Mouse (Mus musculus) limb, embryonic 11.5 days (tissue): ENCODE measurements around the gene Uba52. TPM values are rescaled to one million over a fixed set of nuclear protein-coding genes. Genes with fewer than 3 reads are reported as not detected.

ENCODE experiments used
- ATAC-seq: fragments of 200-750 bp; cut with Nextera tagmentation; 2 replicates; pipeline ENCODE4 v1.8.0; 2017; ENCODE audit warnings: low read depth; ENCODE audit not compliant: insufficient number of reproducible peaks, low FRiP score, low TSS enrichment
- DNase-seq: peaks from one replicate; pipeline ENCODE4 v3.0.0-alpha.2; 2015; ENCODE audit warnings: low spot score
- H3K27ac ChIP-seq: fragments of 300-500 bp; sonication (generic); replicated peaks from 2 replicates; pipeline ENCODE4 v1.5.1; 2014; ENCODE audit warnings: low read depth, mild to moderate bottlenecking, low read length
- H3K27me3 ChIP-seq: fragments of 300-500 bp; sonication (generic); 2 replicates; pipeline ENCODE4 v1.6.1; 2014; ENCODE audit warnings: mild to moderate bottlenecking, low read length, mixed read lengths; ENCODE audit not compliant: control insufficient read depth, insufficient read depth
- H3K36me3 ChIP-seq: fragments of 300-500 bp; sonication (generic); 2 replicates; pipeline ENCODE4 v1.6.1; 2014; ENCODE audit warnings: mild to moderate bottlenecking, low read length, moderate library complexity, mixed read lengths; ENCODE audit not compliant: control insufficient read depth, insufficient read depth
- H3K4me1 ChIP-seq: fragments of 300-500 bp; sonication (generic); 2 replicates; pipeline ENCODE4 v1.6.1; 2014; ENCODE audit warnings: low read length, mixed read lengths; ENCODE audit not compliant: control insufficient read depth, insufficient read depth
- H3K4me2 ChIP-seq: fragments of 300-500 bp; sonication (generic); 2 replicates; pipeline ENCODE4 v1.6.1; 2014; ENCODE audit warnings: low read depth, mild to moderate bottlenecking, moderate library complexity; ENCODE audit not compliant: severe bottlenecking
- H3K4me3 ChIP-seq: fragments of 300-500 bp; sonication (generic); 2 replicates; pipeline ENCODE4 v1.5.1; 2014; ENCODE audit warnings: low read depth, low read length
- H3K9ac ChIP-seq: fragments of 300-500 bp; sonication (generic); 2 replicates; pipeline ENCODE4 v1.6.1; 2014; ENCODE audit warnings: mild to moderate bottlenecking, low read length
- H3K9me3 ChIP-seq: fragments of 300-500 bp; sonication (generic); 2 replicates; pipeline ENCODE4 v1.6.1; 2016; ENCODE audit warnings: low read length; ENCODE audit not compliant: control insufficient read depth
- WGBS: fragments of 180-500 bp; shearing (Covaris S2); extraction: QIAGEN DNeasy Blood & Tissue Kit; methylation state at CpG from one replicate; pipeline ENCODE4 v1.1.7; 2014; 5-methylcytosine and 5-hydroxymethylcytosine counted together
- polyA plus RNA-seq: library from polyadenylated mRNA; unstranded; fragments of >200 nt; fragmentation: Nextera tagmentation; extraction: Ambion mirVana; gene quantifications from 2 replicates; pipeline ENCODE4 v1.2.1, GENCODE M21; 2014

Uba52 gene
- polyA plus RNA-seq: 926 and 927 TPM in 2 replicates

DNA sequence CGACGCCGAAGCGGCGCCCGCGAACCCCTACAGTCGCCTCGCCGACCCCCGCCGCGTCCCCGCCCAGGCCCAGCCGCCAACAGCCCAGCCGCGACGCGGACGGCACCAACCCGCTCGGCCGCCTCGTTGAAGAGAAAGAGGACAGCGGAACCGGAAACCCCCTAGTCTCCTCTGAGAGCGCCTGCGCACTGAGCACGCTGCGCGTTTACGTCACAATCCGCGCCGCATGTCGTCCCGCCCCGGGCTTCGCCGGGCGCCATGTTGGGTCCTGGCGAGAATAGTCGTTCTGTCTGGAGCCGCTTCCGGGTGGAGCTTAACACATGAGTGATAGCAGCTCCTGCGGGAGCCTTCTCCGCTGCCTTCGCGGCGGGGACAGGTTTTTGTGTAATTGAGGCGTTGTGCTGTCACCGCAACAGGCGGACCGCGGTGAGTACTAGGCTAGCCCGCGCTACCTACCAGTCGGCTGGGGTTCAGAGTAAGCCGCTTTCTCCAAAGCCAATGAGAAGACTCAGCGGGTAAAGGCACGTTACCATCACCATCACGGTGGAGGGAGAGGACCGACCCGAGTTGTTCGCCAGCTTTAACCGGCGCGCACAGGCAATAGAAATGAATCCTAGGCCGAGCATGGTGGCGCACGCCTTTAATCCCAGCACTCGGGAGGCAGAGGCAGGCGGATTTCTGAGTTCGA lies at the start of gene Uba52:
TSS of gene Uba52 (minus strand) at position 574 of the 688 bp plus-strand sequence.
- Histone ChIP-seq H3K27me3 (no peaks in the 10 kb centered on the region), H3K27ac (peak within 1 kb of the TSS; percentile 84), H3K4me3 (peak within 1 kb of the TSS; percentile 97), H3K4me1 (peaks cover 17% of the 10 kb centered on the region), H3K36me3 (peaks cover 12% of the 10 kb centered on the region; the same call in 1 of the 2 replicates), H3K9ac (peak within 1 kb of the TSS; percentile 96), H3K9me3 (no peaks in the 10 kb centered on the region), H3K4me2 (peak within 1 kb of the TSS; percentile 98)
- DNase-seq: peak; percentile 96
- ATAC-seq: peak; percentile 71
- WGBS: 1% methylated on average over 74 of the region's 74 CpGs

DNA sequence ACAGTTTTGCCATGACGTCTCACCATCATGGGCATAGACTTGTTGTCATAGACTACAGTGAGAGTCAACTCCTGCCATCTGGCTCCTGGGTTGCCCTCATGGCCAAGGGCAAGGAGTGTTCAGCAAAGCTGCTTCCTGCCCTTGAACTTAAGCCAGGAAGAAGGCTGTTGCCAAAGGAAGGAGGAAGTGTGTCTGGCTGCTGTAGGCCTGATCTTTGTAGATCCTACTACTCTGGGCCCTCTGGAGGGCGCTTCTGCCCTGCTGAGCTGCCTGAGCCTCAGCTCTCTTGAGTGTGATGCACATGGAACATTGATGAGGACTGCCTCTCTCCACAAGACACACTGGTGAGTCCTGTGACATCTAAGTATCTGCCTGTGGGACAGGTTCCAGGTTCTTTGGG lies 49.5 kb upstream of the Uba52 start:
- ATAC-seq: no peak

DNA sequence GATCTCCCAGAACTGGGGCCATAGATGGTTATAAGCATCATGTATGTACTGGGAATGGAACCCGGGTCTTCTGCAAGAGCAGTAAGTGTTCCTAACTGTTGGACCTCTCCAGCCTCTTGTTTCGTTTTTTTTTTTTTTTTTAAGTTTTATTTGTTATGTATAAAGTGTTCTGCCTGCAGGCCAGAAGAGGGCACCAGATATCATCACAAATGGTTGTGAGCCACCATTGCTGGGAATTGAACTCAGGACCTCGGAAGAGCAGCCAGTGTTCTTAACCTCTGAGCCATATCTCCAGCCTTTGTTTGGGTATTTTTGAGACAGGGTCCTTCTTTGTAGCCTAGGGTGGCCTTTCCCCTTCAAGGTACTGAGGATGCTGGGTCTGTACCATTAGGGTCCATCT lies 48.4 kb upstream of the Uba52 start:
- DNase-seq: no peak
- Histone ChIP-seq H3K9me3 (no peaks in the 10 kb centered on the region), H3K36me3 (no peaks in the 10 kb centered on the region; the same call in 1 of the 2 replicates), H3K4me3 (no peak overlapping the region), H3K4me1 (no peaks in the 10 kb centered on the region), H3K9ac (no peak overlapping the region), H3K27me3 (no peaks in the 10 kb centered on the region), H3K4me2 (no peak overlapping the region), H3K27ac (no peak overlapping the region)
- no peak for ATAC-seq
- WGBS: 76% methylated on average over 3 of the region's 3 CpGs

More for the DNA sequence above, 49.5 kb upstream of the Uba52 start:
- Histone ChIP-seq H3K4me3 (no peak overlapping the region), H3K9me3 (no peaks in the 10 kb centered on the region), H3K9ac (no peak overlapping the region), H3K4me1 (no peaks in the 10 kb centered on the region), H3K4me2 (no peak overlapping the region), H3K27ac (no peak overlapping the region), H3K27me3 (no peaks in the 10 kb centered on the region), H3K36me3 (no peaks in the 10 kb centered on the region; the same call in 1 of the 2 replicates)
- WGBS: 86% methylated on average over 2 of the region's 2 CpGs
- DNase-seq: no peak

DNA sequence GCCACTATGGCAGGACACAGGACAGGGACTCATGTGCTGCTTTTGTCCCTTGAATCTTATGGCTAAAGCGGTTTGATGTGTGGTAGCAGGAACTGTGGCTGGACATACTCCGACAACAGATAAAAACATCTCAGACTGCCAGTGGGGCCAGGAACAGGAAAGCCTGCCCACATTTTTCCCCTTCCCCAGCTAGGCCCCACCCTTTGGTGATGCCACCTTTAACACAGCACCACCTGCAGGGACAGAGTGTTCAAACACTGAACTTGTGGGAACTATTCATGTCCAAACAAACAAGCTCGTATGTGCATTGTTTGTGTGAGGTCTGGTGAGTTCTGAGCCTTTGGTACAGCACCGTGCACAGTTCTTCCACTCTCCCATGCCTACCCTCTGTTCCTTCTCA lies 47.7 kb upstream of the Uba52 start:
- Histone ChIP-seq H3K4me3 (no peak overlapping the region), H3K4me1 (no peaks in the 10 kb centered on the region), H3K27me3 (no peaks in the 10 kb centered on the region), H3K36me3 (no peaks in the 10 kb centered on the region; the same call in 1 of the 2 replicates), H3K9ac (no peak overlapping the region; the same call in 1 of the 2 replicates), H3K9me3 (no peaks in the 10 kb centered on the region), H3K4me2 (no peak overlapping the region), H3K27ac (no peak overlapping the region)
- ATAC-seq (no peak), DNase-seq (no peak)
- 74% methylated on average over 4 of the region's 4 CpGs for WGBS

DNA sequence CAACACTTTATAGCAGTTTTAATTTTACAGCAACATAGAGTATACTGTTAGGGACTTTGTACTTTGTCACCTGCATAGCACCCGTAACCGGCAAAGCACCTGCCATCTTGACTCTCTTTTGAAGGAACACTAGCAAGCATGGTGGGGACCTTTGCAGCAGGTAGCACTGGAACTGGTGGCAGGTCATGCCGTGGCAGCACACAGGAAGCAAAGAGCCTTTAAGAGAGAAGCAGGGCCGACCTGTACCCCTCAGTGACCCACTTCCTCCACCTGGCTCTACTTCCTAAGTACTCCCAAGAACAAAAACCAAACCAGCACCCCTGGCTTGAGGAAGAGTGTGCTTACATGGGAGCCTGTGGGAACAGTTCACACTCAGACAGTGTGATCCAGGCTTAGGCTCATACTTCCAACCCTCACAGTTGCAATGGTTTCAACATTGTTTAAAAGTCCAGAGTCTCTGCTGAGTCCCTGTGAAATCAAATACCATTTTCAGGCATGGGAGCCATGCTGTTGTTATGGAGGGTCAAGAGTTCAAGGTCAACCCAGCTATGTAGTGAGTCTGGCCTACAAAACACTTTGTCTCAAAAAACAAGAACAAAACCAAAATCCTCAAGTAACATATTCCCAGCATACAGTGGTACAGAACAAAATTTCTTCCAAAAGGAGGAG lies 44.6 kb upstream of the Uba52 start:
- Histone ChIP-seq H3K9me3 (no peaks in the 10 kb centered on the region), H3K27ac (no peak overlapping the region), H3K9ac (no peak overlapping the region), H3K27me3 (no peaks in the 10 kb centered on the region), H3K4me3 (no peak overlapping the region), H3K36me3 (no peaks in the 10 kb centered on the region), H3K4me2 (no peak overlapping the region), H3K4me1 (no peaks in the 10 kb centered on the region)
- WGBS: 94% methylated on average over 4 of the region's 4 CpGs
- no peak for ATAC-seq
- no peak for DNase-seq

DNA sequence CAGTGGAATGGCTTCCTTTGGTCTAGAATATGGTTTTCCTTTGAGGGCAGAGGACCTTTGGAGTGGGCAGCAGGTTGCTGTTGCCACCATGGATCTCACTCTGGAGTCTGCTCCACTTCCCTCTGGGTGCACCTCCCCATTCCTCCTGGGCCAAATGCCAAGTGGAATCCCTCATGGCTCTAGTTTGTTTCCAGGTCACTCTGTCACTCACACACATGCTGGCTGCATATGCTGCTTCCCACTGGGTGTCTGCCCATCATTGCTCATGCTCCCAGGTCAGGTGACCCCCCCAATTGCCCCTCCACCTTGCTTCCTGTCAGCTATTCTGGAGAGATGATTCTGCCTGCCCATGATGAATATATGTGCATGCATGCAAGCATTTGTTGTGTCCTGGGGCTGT lies 43.1 kb upstream of the Uba52 start:
- no peaks in the 10 kb centered on the region for H3K27me3 ChIP-seq
- no peak overlapping the region for H3K4me3 ChIP-seq
- no peaks in the 10 kb centered on the region for H3K9me3 ChIP-seq
- H3K4me2 ChIP-seq: no peak overlapping the region
- no peak overlapping the region for H3K9ac ChIP-seq
- H3K27ac ChIP-seq: no peak overlapping the region
- H3K36me3 ChIP-seq: no peaks in the 10 kb centered on the region
- no peaks in the 10 kb centered on the region for H3K4me1 ChIP-seq
- DNase-seq: no peak
- ATAC-seq: no peak

DNA sequence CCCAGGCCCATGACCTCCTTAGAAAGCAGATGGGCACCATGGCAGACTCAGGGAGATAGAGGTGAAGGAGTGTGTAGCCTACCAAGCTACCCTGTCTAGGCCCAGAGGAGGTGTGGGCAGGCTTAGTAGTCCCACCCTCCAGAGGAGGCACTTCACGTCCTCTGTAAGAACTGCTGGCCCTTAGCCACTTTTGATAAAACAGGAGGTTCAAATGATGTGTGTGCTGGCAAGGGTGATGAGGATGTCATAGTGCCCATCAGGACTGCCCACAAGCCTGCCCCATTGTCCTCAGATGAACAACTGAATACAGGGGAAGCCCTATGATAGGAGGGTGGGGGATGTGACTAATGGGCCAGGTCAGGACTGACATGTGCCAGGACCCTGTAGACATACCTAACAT lies 42.2 kb upstream of the Uba52 start:
- Histone ChIP-seq H3K4me2 (no peak overlapping the region), H3K27me3 (no peaks in the 10 kb centered on the region), H3K36me3 (no peaks in the 10 kb centered on the region), H3K9ac (no peak overlapping the region), H3K9me3 (no peaks in the 10 kb centered on the region), H3K27ac (no peak overlapping the region), H3K4me3 (no peak overlapping the region), H3K4me1 (no peaks in the 10 kb centered on the region)
- DNase-seq (no peak), ATAC-seq (no peak)
- WGBS: 67% methylated on average over 1 of the region's 1 CpGs

DNA sequence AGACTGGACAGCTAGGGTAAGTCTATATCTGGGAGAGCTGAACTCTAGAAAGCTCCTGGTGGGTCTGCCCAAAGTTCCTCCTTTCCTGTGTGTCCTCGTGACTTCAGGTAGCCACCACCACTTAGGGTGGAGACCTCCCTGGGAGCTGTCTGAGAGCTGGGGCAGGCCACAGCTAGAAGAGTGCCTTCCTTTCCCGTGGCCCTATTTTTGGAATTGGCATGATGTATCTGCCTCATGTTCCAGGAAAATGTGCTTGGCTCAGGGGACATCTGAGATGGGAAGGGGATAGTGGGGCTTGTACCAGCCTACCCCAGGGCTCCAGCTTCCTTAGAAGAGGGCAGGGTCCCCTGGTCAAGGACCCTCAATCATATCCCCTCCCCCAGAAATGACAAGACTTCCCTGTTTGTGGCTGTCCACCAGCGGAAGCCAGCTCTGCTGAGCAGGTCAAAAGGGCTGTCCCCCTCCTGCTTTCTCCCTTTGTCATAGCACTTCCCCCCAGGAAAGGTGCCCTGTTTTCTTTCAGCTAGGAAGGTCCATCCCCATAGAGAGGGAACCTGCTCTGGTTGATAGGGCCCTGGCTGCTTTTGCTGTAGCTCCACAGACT lies 41.1 kb upstream of the Uba52 start:
- no peaks in the 10 kb centered on the region for H3K36me3 ChIP-seq
- no peak overlapping the region for H3K4me2 ChIP-seq
- 77% methylated on average over 3 of the region's 3 CpGs for WGBS
- no peak overlapping the region for H3K4me3 ChIP-seq
- no peaks in the 10 kb centered on the region for H3K4me1 ChIP-seq
- no peak overlapping the region for H3K27ac ChIP-seq
- no peaks in the 10 kb centered on the region for H3K27me3 ChIP-seq
- DNase-seq (no peak), ATAC-seq (no peak)
- H3K9ac ChIP-seq: no peak overlapping the region
- H3K9me3 ChIP-seq: no peaks in the 10 kb centered on the region
